Mouse (Mus musculus) ES-Bruce4 (cell line): ENCODE results near the gene Icam5.

Experiments used
- CTCF ChIP-seq: IDR thresholded peaks from one replicate; pipeline ENCODE4 v1.8.1; 2011; ENCODE audit warnings: low read depth, low read length
- EP300 ChIP-seq: IDR thresholded peaks from 2 replicates; pipeline ENCODE4 v1.6.1; 2011; ENCODE audit warnings: low read depth, low read length; ENCODE audit not compliant: insufficient read depth
- POLR2A ChIP-seq: IDR thresholded peaks from one replicate; pipeline ENCODE4 v1.8.1; 2011; ENCODE audit warnings: low read length; ENCODE audit not compliant: insufficient read depth

GRCm38 (mm10) chr9:21037481-21037891 is 5.6 kb downstream of the Icam5 start:
- no peak for TF ChIP-seq POLR2A
- no peak for TF ChIP-seq EP300
- no peak for TF ChIP-seq CTCF
